Mouse (Mus musculus) cerebellum, postnatal 36 days (tissue): ENCODE data around the gene Commd8.
"Not testable (repeated sequence)": the region's sequence is repeated elsewhere in the genome, so short reads cannot be mapped to it uniquely, and the experiment has no call there.

ENCODE experiments used
- DNase-seq, 2 experiments: peaks; one replicate each; pipeline ENCODE4 v3.0.0; 2021 to 2022; ENCODE audit warnings: mixed read lengths in 2 of 2

The Commd8 gene

GRCm38 (mm10) chr5:72164386-72164785 lies 3.6 kb downstream of the Commd8 start:
- DNase-seq: no peak

GRCm38 (mm10) chr5:72162855-72163254 lies 5.1 kb downstream of the Commd8 start:
- DNase-seq: no peak

DNA sequence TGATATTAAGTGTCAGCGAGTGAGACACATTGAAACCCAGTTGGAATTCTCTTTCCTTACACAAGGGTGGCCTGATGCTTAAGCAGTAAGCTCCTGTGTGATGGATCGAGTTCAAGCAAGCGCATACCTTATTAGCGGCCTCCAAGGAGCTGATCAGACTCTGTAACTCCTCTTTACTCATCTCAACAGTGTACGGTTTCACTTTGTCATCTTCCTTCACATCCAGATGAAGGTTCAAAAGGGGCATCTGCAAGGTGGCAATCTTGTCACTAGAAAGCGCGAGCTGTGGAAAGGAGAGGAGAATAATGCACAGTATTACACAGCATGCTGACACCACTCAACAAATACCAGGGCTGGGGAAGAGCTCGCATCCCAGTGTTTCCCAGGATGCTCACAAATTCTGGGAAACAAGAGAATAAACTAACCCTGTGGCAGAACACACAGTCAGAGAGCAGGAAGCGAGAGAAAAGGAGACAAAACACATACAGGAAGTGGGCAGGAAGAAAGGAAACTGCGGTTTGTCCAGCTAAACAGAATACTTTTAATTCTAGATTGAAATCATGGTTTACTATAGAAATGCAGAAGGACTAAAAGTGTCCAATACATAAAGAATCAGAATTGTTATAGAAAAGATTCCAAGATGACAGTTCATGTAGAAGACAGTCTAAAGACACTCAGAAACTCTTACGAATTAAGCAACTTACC lies 7.1 kb downstream of the Commd8 start:
- no peak for DNase-seq

DNA sequence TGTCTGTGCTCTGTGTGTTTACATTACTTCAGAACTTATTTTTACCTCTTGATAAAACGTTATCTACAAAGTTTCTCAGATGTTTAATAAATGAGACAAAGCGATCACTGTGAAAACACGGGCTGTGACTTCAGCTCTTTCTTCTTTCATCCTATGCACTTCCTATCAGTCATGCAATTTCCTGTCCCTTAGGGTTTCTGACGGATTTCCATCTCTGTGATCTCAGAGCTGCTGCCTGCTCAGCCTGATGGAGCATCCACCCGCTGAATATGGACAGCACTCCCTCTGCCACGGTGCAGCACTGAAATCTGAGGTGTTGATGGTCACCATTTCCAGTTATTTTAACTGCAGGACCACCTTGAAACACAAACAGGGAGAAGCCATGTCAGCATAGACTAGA lies 8.5 kb downstream of the Commd8 start:
- DNase-seq: no peak

DNA sequence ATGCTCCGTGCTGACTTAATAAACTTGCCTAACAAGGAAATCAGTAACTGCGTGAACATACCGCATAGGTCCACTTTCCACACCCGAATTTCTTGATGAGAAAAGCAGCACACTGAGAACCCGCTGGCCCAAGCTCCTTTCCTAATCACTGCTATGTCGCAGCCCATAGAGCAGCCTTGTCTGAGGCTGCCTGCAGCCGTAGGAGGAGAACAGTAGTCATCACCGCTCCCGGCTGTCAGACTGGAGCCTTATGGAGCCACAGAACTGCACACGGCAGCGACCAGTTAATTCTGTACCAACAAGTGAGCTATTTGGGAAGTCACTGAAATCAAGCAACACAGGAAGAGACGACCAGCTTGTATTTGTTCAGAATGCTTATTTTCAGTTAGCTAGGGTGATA lies 9.3 kb downstream of the Commd8 start:
- no peak for DNase-seq

DNA sequence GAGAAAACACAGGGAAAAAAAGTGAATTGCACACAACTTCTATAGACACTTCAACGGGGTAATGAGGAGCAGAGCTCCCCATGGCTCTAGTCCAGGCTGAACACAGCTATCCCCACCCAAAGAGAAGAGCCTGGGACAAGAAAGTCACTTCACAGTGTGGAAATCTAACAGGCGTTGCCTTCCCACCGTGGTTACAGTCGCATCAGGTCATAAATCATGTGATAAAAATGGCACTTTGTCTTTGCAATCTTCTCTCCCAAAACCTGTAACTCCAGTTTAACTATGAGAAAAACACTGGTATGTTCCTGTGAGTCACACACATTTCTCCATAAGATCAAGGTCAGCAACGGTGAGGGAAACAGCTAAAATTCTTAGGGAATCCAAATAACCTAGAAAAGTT lies 11.4 kb downstream of the Commd8 start:
- no peak for DNase-seq

DNA sequence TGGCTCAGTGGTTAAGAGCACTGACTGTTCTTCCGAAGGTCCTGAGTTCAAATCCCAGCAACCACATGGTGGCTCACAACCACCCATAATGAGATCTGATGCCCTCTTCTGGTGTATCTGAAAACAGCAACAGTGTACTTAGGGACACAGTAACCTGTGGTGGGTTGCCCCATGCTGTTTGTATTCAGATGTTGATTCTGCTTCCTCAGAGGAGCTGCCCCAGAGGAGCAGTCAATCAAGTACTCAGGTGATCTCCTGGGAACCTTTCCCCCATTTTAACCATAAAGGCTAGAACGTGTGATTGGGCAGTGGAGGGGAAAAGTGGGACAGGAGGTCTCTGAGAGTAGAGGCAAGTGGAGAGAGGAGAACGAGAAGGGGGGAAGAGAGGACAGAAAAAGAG lies 12.3 kb downstream of the Commd8 start:
- DNase-seq: not testable (repeated sequence)

DNA sequence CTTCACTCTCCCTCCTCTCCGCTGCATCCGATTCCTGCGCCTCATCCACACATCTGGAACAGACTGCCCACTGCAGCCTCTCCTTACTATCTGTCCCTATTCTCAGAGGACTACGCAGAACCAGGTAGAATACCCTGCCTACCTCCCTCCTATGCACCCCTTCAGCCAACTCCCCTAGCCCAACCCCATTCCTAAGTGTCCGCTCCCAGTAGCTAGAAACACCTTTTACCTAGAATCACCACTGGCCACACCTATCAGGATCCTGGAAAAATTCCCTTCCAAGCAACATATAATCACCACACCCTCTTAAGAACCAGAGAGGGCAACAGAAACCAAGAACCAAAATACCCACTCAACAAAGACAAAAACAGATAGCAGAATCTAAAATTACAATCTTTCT lies 17.1 kb downstream of the Commd8 start:
- no peak for DNase-seq

DNA sequence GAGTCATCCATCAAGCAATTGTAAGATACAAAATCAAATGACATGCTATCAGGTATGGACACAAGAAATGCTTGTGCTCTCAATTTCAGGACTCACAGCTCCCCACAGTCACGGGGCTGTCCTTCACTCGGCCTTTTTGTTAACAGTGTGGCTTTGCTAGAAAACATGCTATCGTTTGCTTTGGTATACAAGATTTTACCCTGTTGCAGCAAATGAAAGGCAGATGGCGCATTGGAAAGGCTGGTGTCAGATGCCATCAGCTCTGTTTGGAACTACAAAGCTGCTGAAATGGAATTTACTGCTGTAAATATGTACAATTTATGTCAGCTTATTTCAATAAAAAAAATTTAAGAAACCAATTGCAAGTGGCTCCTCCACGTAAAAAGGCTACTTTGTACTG lies 19.3 kb downstream of the Commd8 start:
- no peak for DNase-seq

- no peak for DNase-seq
These were observed 28.4 kb downstream of the Commd8 start for GRCm38 (mm10) chr5:72139619-72140018.

- DNase-seq: no peak
These were observed 29.7 kb downstream of the Commd8 start for GRCm38 (mm10) chr5:72138256-72138655.

DNA sequence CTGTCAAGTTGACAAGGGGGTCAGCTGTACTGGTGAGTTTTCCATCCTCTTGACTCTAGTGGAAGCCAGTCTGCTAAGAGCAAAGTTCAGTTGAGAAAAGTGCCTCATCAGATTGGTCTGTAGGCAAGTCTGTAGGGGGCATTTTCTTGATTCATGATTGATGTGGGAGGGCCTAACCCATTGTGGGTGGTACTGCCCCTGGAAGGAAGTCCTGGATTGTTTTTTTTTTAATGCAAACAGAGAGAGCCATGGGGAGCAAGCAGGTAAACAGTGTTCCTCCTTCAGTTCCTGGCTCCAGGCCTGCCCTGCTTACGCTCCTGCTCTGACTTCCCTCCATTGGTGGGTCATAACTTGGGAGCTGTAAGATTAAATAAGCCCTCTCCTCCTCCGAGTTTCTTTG lies 34.1 kb downstream of the Commd8 start:
- no peak for DNase-seq

DNA sequence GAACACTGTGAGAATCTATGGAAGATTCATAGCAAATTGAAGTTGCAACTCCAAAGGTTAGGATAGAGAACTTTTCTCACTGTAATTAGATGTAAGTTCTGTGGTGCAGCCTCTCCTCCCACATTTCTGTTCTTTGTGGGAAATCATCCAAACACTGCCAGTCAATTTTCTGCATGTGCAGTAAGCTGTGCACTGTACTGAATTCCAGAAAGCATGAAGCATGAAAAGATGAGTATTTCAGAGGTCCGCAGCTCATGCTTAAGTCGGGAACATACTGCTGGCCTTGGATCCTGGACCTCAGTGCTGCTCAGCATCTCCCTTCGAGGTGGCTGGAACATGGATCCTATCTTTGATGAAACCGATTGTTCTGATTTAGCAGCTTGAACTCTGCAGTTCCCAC lies 41.3 kb downstream of the Commd8 start:
- no peak for DNase-seq

GRCm38 (mm10) chr5:72122414-72123037 lies 45.5 kb downstream of the Commd8 start:
- no peak for DNase-seq
